Mouse (Mus musculus): Measurements from ENCODE around the gene Med27.

DNA sequence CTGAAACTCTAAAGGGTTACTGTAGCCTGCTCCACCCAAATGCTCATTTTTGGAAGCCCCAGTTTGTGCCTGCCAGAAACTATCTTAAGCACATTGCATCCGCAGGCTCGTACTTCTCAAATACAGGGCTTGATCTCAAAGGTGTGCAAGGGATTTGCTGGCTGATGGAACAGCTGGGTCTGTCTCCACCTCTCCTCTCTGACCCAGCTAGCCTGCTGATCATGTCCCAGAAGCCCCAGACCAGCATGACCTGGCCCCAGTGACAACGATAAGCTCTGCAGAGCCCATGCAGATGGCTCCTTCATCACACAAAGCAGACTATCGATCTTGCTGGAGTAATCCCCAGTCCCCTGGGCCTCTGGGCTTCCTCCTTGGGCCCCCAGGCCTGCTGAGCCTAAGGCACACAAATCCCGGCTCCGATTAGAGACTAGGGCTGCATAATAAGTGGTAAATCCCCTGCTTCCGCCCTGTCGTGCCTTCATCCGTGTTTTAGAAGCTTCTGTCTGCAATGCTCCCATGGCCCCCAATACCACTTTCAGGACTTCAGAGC is 170.1 kb downstream of the Med27 start:
- no peak for TF ChIP-seq USF1 (IDR thresholded peaks at IDR 0.05; ENCODE audit: low read depth)
- TF ChIP-seq POLR2A (IDR thresholded peaks at IDR 0.05; ENCODE audit: insufficient read length, low read depth): no peak
- no peak for TF ChIP-seq POLR2AphosphoS2 (IDR thresholded peaks at IDR 0.05; ENCODE audit: insufficient read length, low read depth)
- TF ChIP-seq E2F4 (IDR thresholded peaks at IDR 0.05; ENCODE audit: insufficient read depth): no peak
- no peak for TF ChIP-seq TCF3 (IDR thresholded peaks at IDR 0.05; ENCODE audit: insufficient read length, low read depth)

All from myocyte (in vitro differentiated cells).